Comparison of ENCODE assay signal across 8 mouse cellular contexts in genomic region chr2:106889297-106890000, GRCm38 (mm10).
A peak's percentile ranks its signal among the peaks of the same experiment; 100 is the strongest.
DNase-seq lines count a peak whose midpoint lies in the region; ATAC-seq and TF ChIP-seq lines count a peak whose summit lies in the region.

No protein-coding gene starts in this region.

- 33% methylated on average over 3 of the region's 3 CpGs for WGBS in liver, postnatal 0 days (ENCODE audit: insufficient replicate concordance)

- no peak overlapping the region for H3K9ac ChIP-seq in liver, postnatal 0 days (replicated peaks)

- H3K27ac ChIP-seq in liver, postnatal 0 days (ENCODE audit: low read depth) = no peak overlapping the region

- H3K4me2 ChIP-seq in liver, postnatal 0 days (ENCODE audit: low read depth, low read length) = no peak overlapping the region

- no peaks in the 10 kb centered on the region for H3K36me3 ChIP-seq in liver, postnatal 0 days (replicated peaks; ENCODE audit: insufficient read depth, low read length)

- peak; percentile 17 for DNase-seq in liver
- DNase-seq in liver, postnatal 0 days = no peak
- peak; percentile 14 for DNase-seq in brain, embryonic 18.5 days (ENCODE audit: low read depth, low spot score)
- DNase-seq in heart, adult 9 months (ENCODE audit: low spot score in 2 of 2) = peak; percentile 34 to 56
- DNase-seq in kidney, postnatal 36 days = peak; percentile 71 to 73
- DNase-seq in ovary, postnatal 36 days (ENCODE audit: low spot score) = peak; percentile 26
- no peak for DNase-seq in thymus, postnatal 10 days (ENCODE audit: low spot score in 2 of 2)

- ATAC-seq in liver, postnatal 0 days = no peak
- no peak for ATAC-seq in inflammation-experienced regulatory T-cells, adult 6 months

- TF ChIP-seq CTCF in liver, postnatal 0 days (IDR thresholded peaks at IDR 0.05; ENCODE audit: low read depth) = no peak

- H3K9me3 ChIP-seq in liver, postnatal 0 days (ENCODE audit: low read length) = no peaks in the 10 kb centered on the region

- H3K27me3 ChIP-seq in liver, postnatal 0 days (ENCODE audit: insufficient read depth, low read length) = no peaks in the 10 kb centered on the region

- no peak overlapping the region for H3K4me3 ChIP-seq in liver, postnatal 0 days (ENCODE audit: low read depth, low read length)

- H3K4me1 ChIP-seq in liver, postnatal 0 days (ENCODE audit: insufficient read depth) = no peaks in the 10 kb centered on the region

- no peak for TF ChIP-seq EP300 in liver, postnatal 0 days (IDR thresholded peaks at IDR 0.05; ENCODE audit: low read depth)

Comparison
In these comparisons a context has a peak if more than half of its experiments do, and no peak if none do; other contexts are left out.
1. DNase-seq: peak in liver (single experiment), brain, embryonic 18.5 days (single experiment), heart, adult 9 months (2 of 2), kidney, postnatal 36 days (2 of 2) and ovary, postnatal 36 days (single experiment); none in liver, postnatal 0 days (single experiment) and thymus, postnatal 10 days (0 of 2).